Mouse (Mus musculus): ENCODE results near the gene Vps37d.

The Vps37d gene

DNA sequence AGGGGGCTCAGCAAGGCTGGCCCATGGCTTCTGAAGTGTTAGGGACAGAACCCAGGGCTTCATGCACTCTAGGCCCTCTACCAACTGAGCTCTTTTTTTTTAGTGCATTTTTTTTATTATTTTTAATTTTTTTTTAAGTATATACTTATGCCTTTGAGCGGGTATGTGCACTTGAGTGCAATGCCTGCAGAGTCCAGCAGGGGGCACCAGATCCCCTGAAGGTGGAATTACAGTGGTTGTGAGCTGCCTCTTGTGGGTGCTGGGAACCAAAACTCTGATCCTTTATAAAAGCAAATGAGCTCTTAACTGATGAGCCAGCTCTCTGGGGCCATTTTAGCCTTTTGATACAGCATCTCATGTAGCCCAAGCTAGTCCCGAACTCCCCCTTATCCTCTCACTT lies 43.5 kb downstream of the Vps37d start:
- ATAC-seq (ENCODE audit: insufficient number of reproducible peaks, low FRiP score, low TSS enrichment): no peak

- no peak for ATAC-seq (ENCODE audit: insufficient number of reproducible peaks, low FRiP score, low TSS enrichment)
These were observed 45.5 kb downstream of the Vps37d start for GRCm38 (mm10) chr5:135032581-135032980.

DNA sequence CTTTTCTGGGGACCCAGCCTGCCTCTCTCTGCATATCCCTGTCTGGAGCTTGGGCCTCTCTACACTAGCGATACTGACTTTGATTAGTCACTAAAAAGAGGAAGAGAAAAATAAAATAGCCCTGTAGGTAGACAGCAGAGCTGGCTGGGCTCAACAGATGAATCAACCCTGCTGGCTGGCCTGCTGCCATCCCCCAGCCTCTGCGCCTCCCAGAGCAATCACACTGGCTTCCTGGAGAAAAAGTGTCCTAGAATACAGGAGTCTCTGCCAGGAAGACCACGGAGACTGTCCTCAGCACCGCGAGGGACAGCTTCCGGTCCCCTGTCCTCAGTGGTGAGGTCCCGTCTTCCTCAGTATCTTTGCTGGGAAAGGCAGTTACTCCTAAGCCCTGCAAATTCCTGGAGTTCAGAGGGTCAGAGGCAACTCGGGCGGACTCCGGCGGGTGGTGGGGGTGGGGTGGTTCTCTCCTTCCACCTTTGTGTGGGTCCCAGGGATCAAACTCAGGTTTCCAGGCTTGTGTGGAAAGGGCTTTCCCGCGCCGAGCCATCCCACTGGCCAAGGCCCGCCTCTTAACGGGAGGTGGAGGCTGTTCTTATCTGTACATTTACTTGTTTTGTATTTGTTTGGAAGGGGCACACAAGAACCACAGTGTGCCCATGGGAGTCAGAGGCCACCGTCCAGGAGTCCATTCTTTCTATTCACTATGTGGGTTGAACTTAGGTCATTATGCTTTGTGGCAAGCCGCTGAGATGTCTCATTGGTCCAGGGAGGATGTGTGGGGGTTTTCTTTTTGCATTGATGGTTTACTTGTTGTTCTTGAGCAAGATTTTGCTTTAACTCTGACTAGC lies 48.8 kb downstream of the Vps37d start:
- ATAC-seq (ENCODE audit: insufficient number of reproducible peaks, low FRiP score, low TSS enrichment): no peak

DNA sequence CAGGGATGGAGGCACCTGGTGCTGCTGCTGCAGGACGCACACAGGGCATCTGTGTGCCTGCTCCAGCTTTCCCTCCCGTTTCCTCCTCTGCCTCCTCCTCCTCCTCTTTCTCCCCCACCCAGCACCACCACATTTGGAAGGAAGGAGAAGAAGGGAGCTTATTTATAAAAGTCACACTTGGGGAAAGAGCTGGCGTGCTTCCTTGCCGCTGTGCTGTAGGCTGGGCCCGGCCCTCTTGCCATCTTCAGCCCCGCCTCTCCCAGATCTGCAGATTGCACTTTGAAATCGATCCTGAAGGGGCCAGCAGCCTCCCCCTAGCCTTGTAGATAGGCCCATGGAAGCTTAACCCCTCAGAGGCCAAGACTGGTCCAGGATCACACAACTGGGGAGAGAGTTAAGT lies 52.2 kb downstream of the Vps37d start:
- no peak for ATAC-seq (ENCODE audit: insufficient number of reproducible peaks, low FRiP score, low TSS enrichment)

GRCm38 (mm10) chr5:135024665-135025224 lies 53.3 kb downstream of the Vps37d start:
- no peak for ATAC-seq (ENCODE audit: insufficient number of reproducible peaks, low FRiP score, low TSS enrichment)

GRCm38 (mm10) chr5:135023344-135024173 lies 54.5 kb downstream of the Vps37d start, which contains the start of gene Stx1a:
Gene Stx1a (plus strand): TSS chr5:135023482.
- ATAC-seq (ENCODE audit: insufficient number of reproducible peaks, low FRiP score, low TSS enrichment): no peak
